Mouse (Mus musculus): ENCODE results near the gene Zfp830.

The Zfp830 gene

GRCm38 (mm10) chr11:82763742-82764437, at the start of gene Zfp830, which contains the start of gene Cct6b:
TSS of gene Zfp830 (plus strand) at chr11:82764345.
TSS of gene Cct6b (minus strand) at chr11:82764321.
- DNase-seq (ENCODE audit: low spot score), result peak; percentile 94

DNA sequence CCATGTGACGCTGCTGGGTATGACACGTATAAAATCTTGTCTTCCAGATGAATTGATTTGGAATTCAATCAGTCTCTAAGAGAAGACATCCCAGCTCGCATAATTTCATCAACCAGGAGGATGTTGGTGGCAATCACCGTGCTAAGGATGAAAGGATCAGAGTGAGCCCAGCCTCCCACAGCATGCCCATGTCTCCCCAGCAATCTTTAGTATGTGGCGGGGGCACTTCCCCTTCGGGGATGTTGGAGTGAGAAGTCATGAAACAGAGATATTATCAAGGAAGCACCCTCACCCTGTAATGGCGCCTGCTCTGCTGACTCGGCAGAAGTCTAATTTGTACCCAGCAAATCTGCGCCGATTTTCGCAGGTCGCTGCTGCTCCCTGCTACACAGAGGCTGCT, 44.9 kb upstream of the Zfp830 start:
- DNase-seq (ENCODE audit: low spot score), result no peak

- DNase-seq (ENCODE audit: low spot score), result no peak
Measured at GRCm38 (mm10) chr11:82726862-82727261, 37.3 kb upstream of the Zfp830 start.

DNA sequence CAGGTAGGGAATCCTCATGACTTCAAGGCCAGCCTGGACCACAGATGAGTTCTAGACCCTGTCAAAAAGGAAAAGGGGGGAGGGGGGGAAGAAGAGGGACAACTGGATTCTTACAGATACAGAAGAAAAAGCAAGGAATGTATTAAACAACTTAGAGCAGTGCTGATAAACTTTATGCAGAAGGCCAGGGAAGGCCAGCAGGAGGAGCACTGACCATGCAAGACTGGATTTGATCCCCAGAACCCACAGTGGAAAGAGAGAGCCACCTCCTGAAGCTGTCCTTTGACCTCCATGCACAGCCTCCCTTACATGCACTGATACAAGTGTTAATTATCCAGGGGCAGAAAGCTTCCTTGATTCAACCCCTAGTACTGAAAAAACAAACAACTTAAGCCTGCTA, 29.9 kb upstream of the Zfp830 start:
- DNase-seq (ENCODE audit: low spot score), result no peak

DNA sequence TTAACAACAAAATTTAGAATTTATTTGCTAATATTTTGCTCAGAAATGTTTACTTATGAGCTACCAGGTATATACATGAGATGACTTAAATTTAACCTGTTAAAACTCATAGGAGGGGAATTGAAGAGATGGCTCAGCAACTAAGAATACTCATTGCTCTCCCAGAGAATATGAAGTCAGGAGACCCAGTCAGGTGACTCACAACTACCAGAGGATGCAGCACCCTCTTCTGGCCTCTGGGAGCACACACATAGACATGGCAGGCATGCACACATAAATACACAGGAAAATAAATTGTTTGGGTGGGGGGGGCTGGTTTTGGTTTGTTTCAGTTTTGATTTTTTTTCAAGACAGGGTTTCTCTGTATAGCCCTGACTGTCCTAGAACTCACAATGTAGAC, 25.1 kb upstream of the Zfp830 start:
- DNase-seq (ENCODE audit: low spot score), result no peak

- peak; percentile 29 for DNase-seq (ENCODE audit: low spot score)
Measured at GRCm38 (mm10) chr11:82746138-82746537, 18.0 kb upstream of the Zfp830 start.

DNA sequence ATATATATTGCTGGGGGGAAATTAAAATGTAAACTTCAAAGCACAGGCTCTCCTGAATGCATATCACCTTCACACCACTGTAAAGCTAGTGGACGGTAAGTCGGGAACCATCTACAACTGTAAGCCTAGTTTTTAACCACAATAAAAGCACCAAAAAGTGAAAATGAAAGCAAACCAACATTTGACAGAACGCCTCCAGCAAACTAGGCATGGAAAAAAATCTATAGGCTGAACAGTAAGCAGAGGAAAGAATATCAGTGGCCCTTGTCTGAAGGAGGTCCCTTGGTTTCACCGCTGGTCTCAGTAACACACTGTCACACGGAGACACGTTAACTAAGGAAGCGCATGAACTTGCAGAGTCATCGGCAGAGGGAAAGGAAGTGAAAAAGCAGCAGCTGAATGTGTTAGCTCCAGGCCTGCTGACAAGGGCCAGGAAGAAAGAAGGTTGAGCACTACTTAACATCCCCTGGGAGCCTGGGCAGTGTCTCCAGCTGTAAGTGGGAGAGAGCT, 17.2 kb upstream of the Zfp830 start:
- peak; percentile 8 for DNase-seq (ENCODE audit: low spot score)

- no peak for DNase-seq (ENCODE audit: low spot score)
Measured at GRCm38 (mm10) chr11:82752349-82753115, 11.6 kb upstream of the Zfp830 start.

GRCm38 (mm10) chr11:82755919-82756318, 8.2 kb upstream of the Zfp830 start:
- no peak for DNase-seq (ENCODE audit: low spot score)

- DNase-seq (ENCODE audit: low spot score), result no peak
Measured at GRCm38 (mm10) chr11:82762286-82762829, 1.8 kb upstream of the Zfp830 start.

DNA sequence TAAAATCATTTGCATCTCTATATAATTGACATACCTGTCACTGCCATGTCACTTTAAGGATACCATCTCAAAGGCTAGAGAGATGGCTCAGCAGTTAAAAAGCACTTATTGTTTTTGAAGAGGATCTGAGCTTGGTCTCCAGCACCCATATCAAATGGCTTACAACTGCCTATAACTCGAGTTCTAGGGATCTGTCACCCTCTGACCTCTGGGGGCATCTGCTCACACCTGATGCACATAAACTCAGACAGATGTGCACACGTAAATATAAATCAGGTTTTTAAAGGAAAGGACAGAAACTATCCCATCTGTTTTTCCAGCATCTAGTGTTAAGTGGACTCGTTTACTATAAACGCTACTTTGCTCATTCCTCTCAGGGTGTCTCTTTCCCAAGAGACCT, 884 bp upstream of the Zfp830 start:
- no peak for DNase-seq (ENCODE audit: low spot score)

- no peak for DNase-seq (ENCODE audit: low spot score)
Measured at GRCm38 (mm10) chr11:82764438-82764924, 336 bp downstream of the Zfp830 start.

DNA sequence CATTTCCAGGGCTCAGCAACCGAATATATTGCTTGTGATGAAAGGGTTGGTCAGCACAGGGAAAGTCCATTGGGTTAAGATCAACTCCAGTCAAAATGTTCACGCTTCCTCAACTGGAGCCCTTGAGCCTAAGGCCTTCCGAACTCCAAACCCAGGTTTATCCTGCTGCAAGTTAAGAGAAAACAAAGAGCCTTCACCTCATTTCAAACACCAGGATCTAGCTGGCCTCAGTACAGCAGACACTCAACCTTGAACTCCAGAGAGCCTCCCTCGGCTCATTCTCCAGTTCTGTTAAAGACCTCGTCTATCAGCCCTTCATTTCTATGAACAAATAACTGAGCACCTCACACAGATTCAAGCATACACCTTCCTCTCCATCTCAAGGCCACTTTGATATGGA, 16.0 kb downstream of the Zfp830 start:
- no peak for DNase-seq (ENCODE audit: low spot score)

DNA sequence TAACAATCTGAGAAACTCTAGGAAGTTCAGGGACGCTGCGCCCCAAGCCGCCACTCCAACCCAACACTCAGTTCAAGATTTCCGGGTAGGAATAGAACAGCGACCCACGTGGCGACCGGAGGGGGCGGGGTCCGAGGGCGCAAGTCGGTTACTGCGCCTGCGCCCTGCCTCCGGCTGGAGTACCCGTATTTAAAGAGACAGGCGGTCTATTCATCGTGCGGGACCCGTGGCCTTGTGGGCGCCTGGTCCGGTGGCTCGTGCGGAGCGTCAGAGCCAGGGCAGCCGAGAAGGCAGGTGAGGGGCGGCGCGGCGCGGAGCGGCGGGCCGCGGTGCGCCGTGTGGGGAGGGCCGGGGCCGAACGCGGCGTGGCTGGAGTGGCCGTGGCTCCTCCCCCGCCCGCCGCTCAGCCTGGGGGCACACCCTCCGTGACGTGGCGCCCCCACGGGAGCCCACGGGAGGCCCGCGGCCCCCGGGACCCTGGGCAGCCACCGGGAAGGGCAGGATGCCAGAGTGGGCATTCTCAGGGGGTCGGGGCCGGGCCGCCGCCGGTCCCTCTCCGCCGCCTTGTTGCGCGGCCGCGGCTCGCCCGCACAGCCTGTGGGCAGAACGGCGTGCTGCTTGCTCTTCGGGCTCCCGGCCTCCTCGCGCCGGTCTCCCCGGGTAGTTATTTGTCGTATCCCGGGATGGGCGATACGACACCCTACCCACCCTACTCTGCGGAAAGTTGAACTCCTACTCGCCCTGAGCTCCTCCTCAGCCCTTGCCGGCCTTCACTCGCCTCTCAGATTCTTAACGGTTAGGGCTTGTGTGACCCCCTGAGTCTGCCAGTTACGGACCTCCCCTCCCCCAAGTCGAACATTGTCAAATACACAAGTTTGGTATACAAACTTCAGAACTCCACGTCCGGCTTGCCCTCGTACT, 17.1 kb downstream of the Zfp830 start, which contains the start of gene Lig3:
Gene Lig3, plus strand, starts transcription at position 126 of the 921 bp plus-strand sequence.
- peak; percentile 95 for DNase-seq (ENCODE audit: low spot score)

DNA sequence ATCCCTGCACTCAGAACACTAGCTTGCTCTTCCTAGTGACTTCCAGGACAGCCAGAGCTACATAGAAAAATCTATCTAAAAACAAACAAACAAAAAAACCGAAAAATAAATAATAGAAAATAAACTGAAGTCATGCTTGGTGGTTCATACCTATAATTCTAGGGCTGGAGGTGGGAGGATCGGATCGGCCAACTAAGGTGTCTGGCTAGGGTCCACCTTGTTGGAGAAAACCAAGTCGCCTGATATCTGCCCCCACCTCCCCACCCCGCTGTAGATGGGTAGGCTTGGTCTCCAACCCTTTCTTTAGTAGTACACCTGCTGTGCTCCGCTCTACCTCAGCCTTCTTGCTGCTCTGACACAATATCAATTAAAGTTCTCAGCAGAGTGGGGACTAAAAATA, 18.1 kb downstream of the Zfp830 start:
- no peak for DNase-seq (ENCODE audit: low spot score)

GRCm38 (mm10) chr11:82783453-82783852, 19.3 kb downstream of the Zfp830 start:
- no peak for DNase-seq (ENCODE audit: low spot score)

DNA sequence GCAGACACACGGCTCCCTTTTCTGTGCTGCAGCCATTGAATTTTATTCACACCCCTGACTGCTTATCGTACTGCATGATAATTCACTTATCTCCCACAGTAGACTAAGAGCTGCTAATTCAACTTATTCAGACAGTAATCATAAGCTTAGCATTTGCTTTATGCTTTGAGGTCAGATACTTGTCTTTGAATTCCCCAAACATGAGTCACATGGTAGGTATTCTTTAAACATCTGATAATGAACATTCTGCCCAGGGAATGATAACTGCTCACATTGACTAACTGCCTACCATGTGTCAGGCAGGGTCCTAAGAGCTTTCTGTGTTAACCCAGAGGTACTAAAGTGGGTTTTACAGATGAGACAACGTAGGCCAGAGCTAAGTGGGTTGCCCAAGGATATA, 42.5 kb downstream of the Zfp830 start:
- no peak for DNase-seq (ENCODE audit: low spot score)

DNA sequence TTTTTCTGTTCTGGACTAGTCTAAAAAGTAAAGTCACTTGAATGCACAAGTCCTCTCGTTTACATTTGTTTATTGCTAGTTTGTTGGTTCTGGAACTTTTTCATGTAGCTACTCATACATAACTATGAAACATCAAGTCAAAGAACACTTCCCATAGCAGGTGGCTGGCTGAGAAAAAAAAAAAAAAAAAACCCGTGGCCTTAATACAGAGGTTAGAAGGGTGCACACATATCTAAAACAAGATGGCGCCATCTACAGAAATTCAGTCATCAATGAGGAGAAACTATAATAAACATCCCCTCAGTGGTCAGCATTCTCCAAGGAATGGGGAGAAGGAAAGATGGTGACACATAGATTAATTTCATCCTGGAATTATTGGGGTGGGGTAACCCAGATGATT, 43.2 kb downstream of the Zfp830 start:
- no peak for DNase-seq (ENCODE audit: low spot score)

DNA sequence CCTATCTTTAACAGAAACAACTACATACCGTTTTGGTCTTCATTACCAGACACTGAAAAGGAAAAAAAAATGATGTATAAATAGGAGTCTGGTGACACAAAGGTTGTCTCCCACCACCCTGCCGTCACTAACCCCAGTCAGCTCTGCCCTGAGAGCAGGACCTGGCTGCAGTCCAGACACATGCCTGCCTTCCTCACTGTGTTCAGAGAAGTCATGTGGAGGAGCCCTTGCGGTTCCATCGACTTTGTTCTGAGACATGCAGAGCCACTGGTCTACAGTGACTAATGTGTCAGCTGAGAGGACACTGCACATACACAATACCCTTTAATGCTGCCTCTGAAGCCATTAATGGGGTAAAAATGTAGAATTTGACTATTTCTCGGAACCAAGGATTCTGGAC, 44.3 kb downstream of the Zfp830 start:
- DNase-seq (ENCODE audit: low spot score), result no peak
